Mouse (Mus musculus) intestine, postnatal 0 days (tissue): ENCODE measurements around the gene Ergic3. TPM values are rescaled to one million over a fixed set of nuclear protein-coding genes. Genes with fewer than 3 reads are reported as not detected.

Experiments
- ATAC-seq: fragments of 200-750 bp; cut with Nextera tagmentation; 2 replicates; pipeline ENCODE4 v1.8.0; 2017; ENCODE audit warnings: mild to moderate bottlenecking, moderate TSS enrichment, moderate library complexity
- H3K27ac ChIP-seq: fragments of 300-500 bp; sonication (generic); 2 replicates; pipeline ENCODE4 v1.5.1; 2014; ENCODE audit warnings: mild to moderate bottlenecking, low read depth, low read length, moderate library complexity
- H3K27me3 ChIP-seq: fragments of 300-500 bp; sonication (generic); replicated peaks from 2 replicates; pipeline ENCODE4 v1.6.1; 2014; ENCODE audit warnings: low read length, mixed read lengths; ENCODE audit not compliant: control insufficient read depth, insufficient read depth
- H3K36me3 ChIP-seq: fragments of 300-500 bp; sonication (generic); 2 replicates; pipeline ENCODE4 v1.6.1; 2014; ENCODE audit warnings: mild to moderate bottlenecking, moderate library complexity; ENCODE audit not compliant: control insufficient read depth, insufficient read depth
- H3K4me1 ChIP-seq: fragments of 300-500 bp; sonication (generic); replicated peaks from 2 replicates; pipeline ENCODE4 v1.6.1; 2014; ENCODE audit warnings: antibody characterized with exemption, low read length, mixed read lengths; ENCODE audit not compliant: control insufficient read depth, insufficient read depth
- H3K4me2 ChIP-seq: fragments of 300-500 bp; sonication (generic); replicated peaks from 2 replicates; pipeline ENCODE4 v1.6.1; 2014; ENCODE audit warnings: low read depth, mild to moderate bottlenecking, moderate library complexity
- H3K4me3 ChIP-seq: fragments of 300-500 bp; sonication (generic); 2 replicates; pipeline ENCODE4 v1.5.1; 2014; ENCODE audit warnings: low read depth, low read length
- H3K9ac ChIP-seq: fragments of 300-500 bp; sonication (generic); 2 replicates; pipeline ENCODE4 v1.6.1; 2014; ENCODE audit warnings: mild to moderate bottlenecking, low read depth, low read length
- H3K9me3 ChIP-seq: fragments of 300-500 bp; sonication (generic); 2 replicates; pipeline ENCODE4 v1.6.1; 2016; ENCODE audit warnings: mixed run types; ENCODE audit not compliant: control insufficient read depth
- CTCF ChIP-seq: sonication (generic); IDR thresholded peaks from 2 replicates; pipeline ENCODE4 v1.5.1; 2016; ENCODE audit warnings: low read depth, mild to moderate bottlenecking, control low read depth, antibody characterized with exemption, moderate library complexity
- WGBS: fragments of 180-500 bp; shearing (Covaris S2); extraction: QIAGEN DNeasy Blood & Tissue Kit; methylation state at CpG from one replicate; pipeline ENCODE4 v1.1.7; 2014; 5-methylcytosine and 5-hydroxymethylcytosine counted together
- polyA plus RNA-seq: library from polyadenylated mRNA; unstranded; fragments of >200 nt; fragmentation: Nextera tagmentation; extraction: Ambion mirVana; gene quantifications from 2 replicates; pipeline ENCODE4 v1.2.1, GENCODE M21; 2015

The Ergic3 gene
- polyA plus RNA-seq, 1 experiment from 2014 or later = 227 TPM

DNA sequence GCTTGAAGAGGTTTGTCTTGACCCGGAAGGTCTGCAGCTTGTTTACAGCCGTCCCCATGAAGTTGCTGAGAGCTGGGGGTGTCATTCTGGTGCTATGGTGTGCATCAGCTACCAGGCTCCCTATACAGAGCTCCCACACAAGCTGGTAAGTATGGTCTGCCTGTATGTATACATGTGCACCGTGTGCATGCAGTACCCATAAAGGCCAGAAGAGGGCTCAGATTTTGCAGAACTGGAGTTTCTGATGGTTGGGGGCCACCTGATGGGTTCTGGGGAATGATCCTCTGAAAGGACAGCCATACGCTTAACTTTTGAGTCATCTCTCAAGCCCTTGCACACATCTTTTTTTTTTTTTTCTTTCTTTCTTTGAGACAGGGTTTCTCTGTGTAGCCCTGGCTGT lies 2.5 kb upstream of the Ergic3 start:
- no peak for ATAC-seq
- H3K4me3 ChIP-seq = no peak overlapping the region
- peak; percentile 53 for TF ChIP-seq CTCF
- H3K4me1 ChIP-seq = no peaks in the 10 kb centered on the region
- H3K9ac ChIP-seq = no peak overlapping the region
- no peak overlapping the region for H3K27ac ChIP-seq
- H3K27me3 ChIP-seq = no peaks in the 10 kb centered on the region
- H3K4me2 ChIP-seq = no peak overlapping the region
- no peaks in the 10 kb centered on the region for H3K9me3 ChIP-seq
- peaks cover 4% of the 10 kb centered on the region for H3K36me3 ChIP-seq
- WGBS = 91% methylated on average over 4 of the region's 4 CpGs

DNA sequence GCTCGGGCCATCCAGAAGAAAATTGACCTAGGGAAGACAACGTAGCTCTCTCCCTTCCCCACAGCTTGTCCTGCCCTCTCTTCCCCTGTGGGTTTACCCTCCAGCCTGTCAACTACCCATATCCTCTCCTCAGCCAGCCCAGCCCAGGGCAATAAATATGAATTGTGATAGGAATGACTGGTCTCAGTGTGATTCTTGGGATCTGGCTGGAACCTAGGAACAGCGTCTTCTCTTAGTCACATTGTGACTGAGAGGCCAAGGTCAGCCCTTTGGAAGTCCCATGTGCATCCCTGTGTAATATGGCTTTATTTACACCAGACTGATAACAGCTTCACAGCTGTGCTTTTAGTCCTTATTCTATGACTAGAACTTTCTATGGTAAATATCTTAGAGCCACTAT lies 10.3 kb downstream of the Ergic3 start:
- 67% methylated on average over 3 of the region's 3 CpGs for WGBS
- no peak for TF ChIP-seq CTCF
- Histone ChIP-seq H3K27ac (no peak overlapping the region; the same call in 1 of the 2 replicates), H3K4me3 (no peak overlapping the region), H3K9me3 (no peaks in the 10 kb centered on the region), H3K9ac (no peak overlapping the region), H3K4me1 (no peaks in the 10 kb centered on the region), H3K4me2 (no peak overlapping the region), H3K36me3 (peaks cover 60% of the 10 kb centered on the region), H3K27me3 (no peaks in the 10 kb centered on the region)
- ATAC-seq = no peak

DNA sequence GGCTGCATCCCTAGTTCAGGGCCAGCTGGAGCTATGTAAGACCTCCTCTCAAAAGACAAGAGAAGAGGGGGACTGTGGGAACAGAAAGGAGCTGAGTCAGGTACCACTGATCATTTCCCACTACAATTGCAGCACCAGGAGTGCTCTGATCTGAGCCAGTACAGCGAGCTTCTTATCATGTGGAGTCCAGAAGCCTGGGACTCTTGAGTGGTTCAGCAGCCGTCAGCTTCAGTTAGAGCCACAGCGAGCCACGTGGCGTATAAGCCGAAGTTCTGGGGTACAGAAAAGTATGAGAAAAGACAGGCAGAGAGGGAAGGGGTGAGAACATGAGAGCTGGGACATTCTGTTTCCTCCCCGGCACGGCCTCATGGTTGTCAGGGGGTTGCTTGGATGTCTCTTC lies 13.4 kb downstream of the Ergic3 start:
- Histone ChIP-seq H3K4me2 (no peak overlapping the region), H3K27me3 (no peaks in the 10 kb centered on the region), H3K36me3 (peaks cover 31% of the 10 kb centered on the region), H3K9ac (no peak overlapping the region), H3K27ac (no peak overlapping the region), H3K9me3 (no peaks in the 10 kb centered on the region), H3K4me1 (no peaks in the 10 kb centered on the region), H3K4me3 (no peak overlapping the region)
- no peak for ATAC-seq
- 84% methylated on average over 8 of the region's 8 CpGs for WGBS
- TF ChIP-seq CTCF = no peak

- Histone ChIP-seq H3K4me2 (no peak overlapping the region), H3K27ac (no peak overlapping the region), H3K9ac (no peak overlapping the region), H3K36me3 (peaks cover 26% of the 10 kb centered on the region), H3K27me3 (no peaks in the 10 kb centered on the region), H3K4me1 (no peaks in the 10 kb centered on the region), H3K4me3 (no peak overlapping the region), H3K9me3 (no peaks in the 10 kb centered on the region)
- 77% methylated on average over 2 of the region's 2 CpGs for WGBS
- ATAC-seq = no peak
- no peak for TF ChIP-seq CTCF
Measured at GRCm38 (mm10) chr2:156021765-156022164, 13.9 kb downstream of the Ergic3 start.

GRCm38 (mm10) chr2:156025482-156025881 lies 17.6 kb downstream of the Ergic3 start:
- no peaks in the 10 kb centered on the region for H3K9me3 ChIP-seq

DNA sequence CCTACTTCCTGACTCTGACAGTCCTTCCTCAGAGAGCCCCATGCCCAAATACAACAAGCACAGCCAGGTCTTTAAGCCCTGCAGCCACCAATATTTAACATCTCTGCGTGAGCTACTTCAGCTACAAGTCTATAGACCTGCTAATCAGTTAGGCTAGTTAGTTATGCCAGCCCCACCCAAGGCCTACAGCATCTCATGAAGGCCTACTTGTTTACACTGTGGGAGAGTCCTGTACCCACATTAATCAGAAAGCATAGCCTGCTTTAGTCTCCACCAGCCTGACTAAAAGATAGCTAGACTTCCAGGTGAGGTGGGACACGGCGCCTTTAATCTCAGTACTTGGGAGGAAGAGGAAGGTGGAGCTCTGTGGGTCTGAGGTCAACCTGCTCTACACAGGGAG lies 31.5 kb downstream of the Ergic3 start:
- H3K4me2 ChIP-seq = no peak overlapping the region
- H3K27ac ChIP-seq = no peak overlapping the region
- H3K4me1 ChIP-seq = no peaks in the 10 kb centered on the region
- H3K27me3 ChIP-seq = no peaks in the 10 kb centered on the region
- ATAC-seq = no peak
- H3K36me3 ChIP-seq = no peaks in the 10 kb centered on the region
- TF ChIP-seq CTCF = no peak
- H3K4me3 ChIP-seq = no peak overlapping the region
- H3K9ac ChIP-seq = no peak overlapping the region
- no peaks in the 10 kb centered on the region for H3K9me3 ChIP-seq
- WGBS = 69% methylated on average over 3 of the region's 3 CpGs

More at GRCm38 (mm10) chr2:156025482-156025881, 17.6 kb downstream of the Ergic3 start:
- no peaks in the 10 kb centered on the region for H3K4me1 ChIP-seq
- no peak overlapping the region for H3K4me2 ChIP-seq
- no peak overlapping the region for H3K4me3 ChIP-seq
- ATAC-seq = no peak
- H3K9ac ChIP-seq = no peak overlapping the region
- H3K36me3 ChIP-seq = no peaks in the 10 kb centered on the region
- H3K27me3 ChIP-seq = no peaks in the 10 kb centered on the region
- H3K27ac ChIP-seq = no peak overlapping the region
- no peak for TF ChIP-seq CTCF

DNA sequence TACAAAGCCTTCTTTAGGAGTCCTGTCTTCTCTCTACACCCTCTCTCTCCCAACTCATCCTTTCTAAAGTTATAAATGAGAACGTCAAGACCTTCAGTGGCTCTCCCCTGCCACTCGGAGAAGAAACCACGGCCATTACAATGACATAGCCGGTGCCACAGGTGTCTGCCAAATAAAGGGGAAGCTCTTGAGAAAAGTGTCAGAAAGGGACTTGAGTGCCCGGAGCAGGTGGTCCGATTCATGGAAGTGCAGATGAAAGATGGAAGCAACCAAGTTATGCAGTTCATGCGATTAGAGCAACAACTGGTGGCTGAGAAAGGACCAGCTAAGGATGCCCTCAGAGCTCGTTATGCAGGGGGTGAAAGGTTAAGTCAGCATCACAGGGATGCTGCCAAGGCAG lies 35.1 kb downstream of the Ergic3 start:
- 83% methylated on average over 8 of the region's 8 CpGs for WGBS
- no peak for TF ChIP-seq CTCF

More for the DNA sequence above, 35.1 kb downstream of the Ergic3 start:
- Histone ChIP-seq H3K36me3 (no peaks in the 10 kb centered on the region), H3K27ac (no peak overlapping the region), H3K9me3 (no peaks in the 10 kb centered on the region), H3K27me3 (no peaks in the 10 kb centered on the region; the same call in 1 of the 2 replicates), H3K9ac (no peak overlapping the region), H3K4me3 (no peak overlapping the region), H3K4me2 (no peak overlapping the region), H3K4me1 (no peaks in the 10 kb centered on the region)
- no peak for ATAC-seq
